Mouse (Mus musculus): ENCODE results near the gene Oxnad1. TPM values are rescaled to one million over a fixed set of nuclear protein-coding genes. Genes with fewer than 3 reads are reported as not detected.
"Not testable (repeated sequence)": the region's sequence is repeated elsewhere in the genome, so short reads cannot be mapped to it uniquely, and the experiment has no call there.

Oxnad1 gene
- polyA plus RNA-seq, 1 experiment from 2014 or later: 17.4 TPM

DNA sequence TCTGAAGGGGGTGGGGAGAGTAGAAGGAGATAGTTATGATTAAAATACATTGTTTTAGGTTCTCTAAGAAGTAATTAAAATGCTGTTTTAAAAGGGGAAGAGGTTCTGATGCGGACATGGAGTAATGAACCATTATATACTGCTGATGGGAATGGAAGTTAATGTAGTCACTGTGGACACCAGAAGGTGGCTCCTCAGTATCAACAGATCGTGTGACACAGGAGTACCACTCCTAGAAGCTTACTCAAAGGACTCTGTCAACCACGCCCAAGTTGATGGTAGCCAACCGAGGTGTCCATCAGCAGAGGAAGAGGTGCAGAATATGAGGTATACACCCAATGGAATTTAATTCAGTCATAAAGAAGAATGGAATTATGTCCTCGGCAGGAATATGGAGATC is 43.2 kb downstream of the Oxnad1 start:
- H3K27ac ChIP-seq: no peak overlapping the region
- H3K9me3 ChIP-seq (replicated peaks): no peaks in the 10 kb centered on the region
- 82% methylated on average over 5 of the region's 5 CpGs for WGBS
- no peaks in the 10 kb centered on the region for H3K27me3 ChIP-seq (ENCODE audit: low read depth, poor library complexity, severe bottlenecking)
- no peak overlapping the region for H3K4me3 ChIP-seq
- H3K4me1 ChIP-seq: no peaks in the 10 kb centered on the region
- DNase-seq (ENCODE audit: low spot score): no peak
- H3K36me3 ChIP-seq: no peaks in the 10 kb centered on the region

- Histone ChIP-seq H3K9me3 (replicated peaks) (no peaks in the 10 kb centered on the region), H3K4me3 (no peak overlapping the region), H3K27me3 (ENCODE audit: low read depth, poor library complexity, severe bottlenecking) (no peaks in the 10 kb centered on the region), H3K4me1 (peaks cover 4% of the 10 kb centered on the region), H3K27ac (no peak overlapping the region), H3K36me3 (no peaks in the 10 kb centered on the region)
- no peak for DNase-seq (ENCODE audit: low spot score)
- WGBS: 93% methylated on average over 4 of the region's 4 CpGs
Measured at GRCm38 (mm10) chr14:32131836-32132235, 46.7 kb downstream of the Oxnad1 start.

GRCm38 (mm10) chr14:32134293-32134692 is 49.1 kb downstream of the Oxnad1 start:
- Histone ChIP-seq H3K4me1 (peaks cover 4% of the 10 kb centered on the region), H3K27me3 (ENCODE audit: low read depth, poor library complexity, severe bottlenecking) (no peaks in the 10 kb centered on the region), H3K27ac (no peak overlapping the region), H3K9me3 (replicated peaks) (no peaks in the 10 kb centered on the region), H3K36me3 (no peaks in the 10 kb centered on the region), H3K4me3 (no peak overlapping the region)
- no peak for DNase-seq (ENCODE audit: low spot score)
- WGBS: 39% methylated on average over 2 of the region's 2 CpGs

DNA sequence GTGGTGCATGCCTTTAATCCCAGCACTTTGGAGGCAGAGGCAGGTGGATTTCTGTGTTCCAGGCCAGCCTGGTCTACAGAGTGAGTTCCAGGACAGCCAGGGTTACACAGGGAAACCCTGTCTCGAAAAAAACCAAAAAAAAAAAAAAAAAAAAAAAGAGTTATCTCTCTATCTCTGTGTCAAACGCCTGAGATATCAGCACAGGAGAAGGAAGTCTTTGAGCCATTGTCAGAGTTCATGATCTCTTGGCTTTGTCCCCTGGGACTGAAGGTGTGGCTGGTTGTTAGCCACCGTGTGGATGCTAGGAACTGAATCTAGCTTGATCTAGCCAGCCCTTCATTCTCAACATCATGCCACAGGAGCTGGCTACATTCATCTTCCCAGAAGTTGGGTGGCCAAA is 51.3 kb downstream of the Oxnad1 start:
- not testable (repeated sequence) for H3K9me3 ChIP-seq (replicated peaks); H3K36me3 ChIP-seq; H3K27ac ChIP-seq; DNase-seq (ENCODE audit: low spot score); H3K4me3 ChIP-seq; H3K4me1 ChIP-seq; H3K27me3 ChIP-seq (ENCODE audit: low read depth, poor library complexity, severe bottlenecking)
- WGBS: 68% methylated on average over 3 of the region's 3 CpGs

GRCm38 (mm10) chr14:32140359-32140965 is 55.3 kb downstream of the Oxnad1 start:
- no peak overlapping the region for H3K27ac ChIP-seq
- peaks cover 4% of the 10 kb centered on the region; the same call in 1 of the 2 replicates for H3K4me1 ChIP-seq
- H3K36me3 ChIP-seq: no peaks in the 10 kb centered on the region
- no peak for DNase-seq (ENCODE audit: low spot score)
- no peak overlapping the region for H3K4me3 ChIP-seq
- no peaks in the 10 kb centered on the region for H3K27me3 ChIP-seq (ENCODE audit: low read depth, poor library complexity, severe bottlenecking)
- 72% methylated on average over 5 of the region's 5 CpGs for WGBS
- no peaks in the 10 kb centered on the region for H3K9me3 ChIP-seq (replicated peaks)

DNA sequence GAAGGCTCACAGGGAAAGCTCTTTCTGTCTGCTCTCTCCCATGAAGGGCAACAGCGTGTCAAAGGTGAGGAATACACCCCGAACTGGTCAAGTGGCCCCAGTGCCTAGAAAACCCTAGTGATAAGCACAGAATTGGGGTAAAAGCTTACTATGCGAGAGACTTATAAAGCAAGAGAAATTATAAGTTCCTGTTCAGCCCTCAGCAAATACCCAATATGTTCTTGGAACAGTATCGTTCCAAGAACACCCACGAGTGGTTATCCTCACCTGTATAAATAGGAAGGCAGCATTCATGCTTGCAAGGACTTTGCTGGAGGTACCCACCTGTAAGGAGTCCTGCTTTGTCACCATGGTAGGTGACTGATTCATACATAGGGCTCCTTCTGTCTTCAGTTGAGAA is 56.5 kb downstream of the Oxnad1 start, which contains the start of gene Msmb:
Msmb (plus strand) TSS at position 301 of the 400 bp plus-strand sequence.
- DNase-seq (ENCODE audit: low spot score): no peak
- Histone ChIP-seq H3K9me3 (replicated peaks) (no peaks in the 10 kb centered on the region), H3K27ac (no peak within 1 kb of the TSS), H3K27me3 (ENCODE audit: low read depth, poor library complexity, severe bottlenecking) (no peaks in the 10 kb centered on the region), H3K36me3 (no peaks in the 10 kb centered on the region), H3K4me1 (no peaks in the 10 kb centered on the region), H3K4me3 (no peak within 1 kb of the TSS)
- 88% methylated on average over 5 of the region's 5 CpGs for WGBS

DNA sequence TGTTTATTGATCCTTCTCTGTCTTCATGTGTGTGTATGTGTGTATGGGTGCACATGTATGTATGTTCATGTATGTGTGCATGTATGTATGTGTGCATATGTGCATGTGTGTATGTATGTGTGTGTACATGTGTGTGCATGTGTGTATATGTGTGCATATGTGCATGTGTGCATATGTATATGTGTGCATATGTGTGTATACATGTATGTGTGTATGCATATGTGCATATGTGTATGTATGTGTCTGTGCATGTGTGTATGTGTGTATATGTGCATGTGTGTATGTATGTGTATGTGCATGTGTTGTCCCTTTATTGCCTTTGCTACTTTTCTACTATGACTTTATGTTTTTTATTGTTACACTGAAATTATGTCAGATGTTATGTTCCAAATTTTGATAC is 59.6 kb downstream of the Oxnad1 start:
- no peaks in the 10 kb centered on the region for H3K36me3 ChIP-seq
- H3K27me3 ChIP-seq (ENCODE audit: low read depth, poor library complexity, severe bottlenecking): no peaks in the 10 kb centered on the region
- DNase-seq (ENCODE audit: low spot score): no peak
- no peak overlapping the region for H3K27ac ChIP-seq
- H3K4me1 ChIP-seq: no peaks in the 10 kb centered on the region
- no peaks in the 10 kb centered on the region for H3K9me3 ChIP-seq (replicated peaks)
- H3K4me3 ChIP-seq: no peak overlapping the region

DNA sequence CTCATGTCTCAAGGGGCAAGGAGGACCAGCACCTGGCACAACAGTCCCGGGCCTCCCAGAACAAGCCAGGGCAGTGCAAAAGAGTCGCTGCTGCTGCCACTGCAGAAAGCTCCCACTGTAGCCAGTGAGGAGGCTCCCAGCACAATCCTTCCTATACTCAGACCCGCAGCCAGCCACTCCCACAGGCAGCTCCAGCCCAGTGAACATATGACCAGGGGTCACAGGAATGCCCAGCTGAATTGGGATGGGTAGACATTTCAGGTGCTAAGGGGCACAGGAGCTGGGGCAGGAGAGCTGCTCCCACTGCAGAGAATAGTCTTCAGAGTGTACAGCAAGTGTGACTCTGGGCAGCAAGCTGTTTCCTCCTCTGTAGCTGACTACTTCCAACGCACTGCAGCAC is 60.2 kb downstream of the Oxnad1 start:
- no peak for DNase-seq (ENCODE audit: low spot score)
- H3K9me3 ChIP-seq (replicated peaks): no peaks in the 10 kb centered on the region
- H3K27ac ChIP-seq: no peak overlapping the region
- 72% methylated on average over 4 of the region's 4 CpGs for WGBS
- no peaks in the 10 kb centered on the region for H3K27me3 ChIP-seq (ENCODE audit: low read depth, poor library complexity, severe bottlenecking)
- H3K4me1 ChIP-seq: no peaks in the 10 kb centered on the region
- no peak overlapping the region for H3K4me3 ChIP-seq
- H3K36me3 ChIP-seq: no peaks in the 10 kb centered on the region

- H3K9me3 ChIP-seq (replicated peaks): no peaks in the 10 kb centered on the region
- no peak overlapping the region for H3K27ac ChIP-seq
- H3K4me3 ChIP-seq: no peak overlapping the region
- no peaks in the 10 kb centered on the region for H3K27me3 ChIP-seq (ENCODE audit: low read depth, poor library complexity, severe bottlenecking)
- 72% methylated on average over 7 of the region's 7 CpGs for WGBS
- DNase-seq (ENCODE audit: low spot score): no peak
- H3K36me3 ChIP-seq: no peaks in the 10 kb centered on the region
- H3K4me1 ChIP-seq: no peaks in the 10 kb centered on the region
Measured at GRCm38 (mm10) chr14:32145809-32146511, 60.8 kb downstream of the Oxnad1 start.

GRCm38 (mm10) chr14:32146578-32146977 is 61.4 kb downstream of the Oxnad1 start:
- Histone ChIP-seq H3K9me3 (replicated peaks) (no peaks in the 10 kb centered on the region), H3K4me3 (no peak overlapping the region), H3K4me1 (no peaks in the 10 kb centered on the region), H3K27ac (no peak overlapping the region), H3K36me3 (no peaks in the 10 kb centered on the region), H3K27me3 (ENCODE audit: low read depth, poor library complexity, severe bottlenecking) (no peaks in the 10 kb centered on the region)
- WGBS: 69% methylated on average over 2 of the region's 2 CpGs
- DNase-seq (ENCODE audit: low spot score): no peak

DNA sequence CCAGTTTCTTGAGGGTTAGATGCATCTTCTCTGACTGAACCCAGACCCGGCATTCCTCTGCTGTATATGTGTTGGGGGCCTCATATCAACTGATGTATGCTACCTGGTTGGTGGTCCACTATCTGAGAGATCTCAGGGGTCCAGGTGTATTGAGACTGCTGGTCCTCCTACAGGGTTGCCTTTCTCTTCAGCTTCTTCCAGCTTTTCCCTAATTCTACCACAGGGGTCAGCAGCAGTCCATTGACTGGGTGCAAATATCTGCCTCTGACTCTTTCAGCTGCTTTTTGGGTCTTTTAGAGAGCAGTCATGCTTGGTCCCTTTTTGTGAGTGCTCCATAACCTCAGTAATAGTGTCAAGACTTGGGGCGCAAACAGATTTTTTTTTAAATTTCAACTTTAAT is 65.7 kb downstream of the Oxnad1 start:
- Histone ChIP-seq H3K36me3 (no peaks in the 10 kb centered on the region), H3K4me3 (no peak overlapping the region), H3K4me1 (no peaks in the 10 kb centered on the region), H3K27me3 (ENCODE audit: low read depth, poor library complexity, severe bottlenecking) (no peaks in the 10 kb centered on the region), H3K27ac (no peak overlapping the region), H3K9me3 (replicated peaks) (no peaks in the 10 kb centered on the region)
- WGBS: 93% methylated on average over 2 of the region's 2 CpGs
- DNase-seq (ENCODE audit: low spot score): no peak

GRCm38 (mm10) chr14:32152243-32152965 is 67.2 kb downstream of the Oxnad1 start:
- no peaks in the 10 kb centered on the region for H3K27me3 ChIP-seq (ENCODE audit: low read depth, poor library complexity, severe bottlenecking)
- 93% methylated on average over 18 of the region's 18 CpGs for WGBS

More at GRCm38 (mm10) chr14:32152243-32152965, 67.2 kb downstream of the Oxnad1 start:
- no peak for DNase-seq (ENCODE audit: low spot score)
- Histone ChIP-seq H3K4me3 (no peak overlapping the region), H3K36me3 (no peaks in the 10 kb centered on the region), H3K4me1 (no peaks in the 10 kb centered on the region), H3K27ac (no peak overlapping the region), H3K9me3 (replicated peaks) (no peaks in the 10 kb centered on the region)
